Comparison of ENCODE assay signal across 21 mouse cellular contexts in genomic region chr16:91940726-91941125, GRCm38 (mm10).
DNase-seq lines count a peak whose midpoint lies in the region; ATAC-seq lines count a peak whose summit lies in the region.
"Had no signal": no experiment of that assay in that cellular context is flagged by ENCODE, and none has a peak within 500 bp of the region (broad histone marks: within the 10 kb centered on the region; RNA-seq: fewer than 3 reads in every experiment).

No protein-coding gene starts in this region.

- no peak overlapping the region; the same call in 1 of the 2 replicates for H3K27ac ChIP-seq in heart, embryonic 10.5 days
- no peak overlapping the region for H3K27ac ChIP-seq in midbrain, embryonic 11.5 days (ENCODE audit: low read depth, low read length)
- H3K27ac ChIP-seq in midbrain, embryonic 14.5 days (replicated peaks; ENCODE audit: low read depth, low read length) = no peak overlapping the region
- no peak overlapping the region for H3K27ac ChIP-seq in neural tube, embryonic 15.5 days (replicated peaks)
- H3K27ac ChIP-seq: hindbrain, embryonic 12.5 days; midbrain, embryonic 10.5 days had no signal

- H3K9ac ChIP-seq in midbrain, embryonic 11.5 days (ENCODE audit: low read length) = no peak overlapping the region
- H3K9ac ChIP-seq in midbrain, embryonic 14.5 days (replicated peaks; ENCODE audit: low read length) = no peak overlapping the region
- no peak overlapping the region for H3K9ac ChIP-seq in neural tube, embryonic 15.5 days (replicated peaks)
- H3K9ac ChIP-seq: hindbrain, embryonic 12.5 days had no signal

- no peak for ATAC-seq in midbrain, embryonic 11.5 days (ENCODE audit: low FRiP score)
- no peak for ATAC-seq in midbrain, embryonic 14.5 days (ENCODE audit: low FRiP score, low TSS enrichment)
- ATAC-seq in neural tube, embryonic 15.5 days (ENCODE audit: low FRiP score) = no peak
- no peak for ATAC-seq in erythroid progenitor cell, adult 5-6 weeks (replicated peaks; ENCODE audit: low FRiP score, poor library complexity, severe bottlenecking)
- ATAC-seq: inflammation-experienced regulatory T-cells, adult 6 months had no signal

- H3K4me2 ChIP-seq in midbrain, embryonic 11.5 days = no peak overlapping the region
- no peak overlapping the region for H3K4me2 ChIP-seq in midbrain, embryonic 14.5 days (ENCODE audit: low read length)
- no peak overlapping the region for H3K4me2 ChIP-seq in neural tube, embryonic 15.5 days
- H3K4me2 ChIP-seq: hindbrain, embryonic 12.5 days; liver, embryonic 11.5 days had no signal

- peak; percentile 69 for DNase-seq in heart, adult 11 months
- DNase-seq in heart, embryonic 10.5 days (ENCODE audit: low spot score) = no peak
- DNase-seq in midbrain, embryonic 11.5 days (ENCODE audit: low spot score, missing footprints) = peak; percentile 8
- DNase-seq in midbrain, embryonic 14.5 days = no peak
- peak; percentile 52 for DNase-seq in large intestine, adult 2 months (ENCODE audit: low read depth, low spot score)
- DNase-seq in lung, postnatal 25 days (ENCODE audit: low spot score) = peak; percentile 34
- DNase-seq: adrenal gland, postnatal 10 days; cerebellum, adult 11-12 months; cerebellum, postnatal 36 days; gastrocnemius, postnatal 14 days; heart, postnatal 10 days; retina, postnatal 1 day; right cerebral cortex, postnatal 4 days; thymus, postnatal 4 days had no signal

- no peaks in the 10 kb centered on the region for H3K36me3 ChIP-seq in heart, embryonic 10.5 days
- no peaks in the 10 kb centered on the region for H3K36me3 ChIP-seq in midbrain, embryonic 11.5 days (ENCODE audit: control insufficient read depth, insufficient read depth, low read length)
- H3K36me3 ChIP-seq in midbrain, embryonic 14.5 days (ENCODE audit: control insufficient read depth, insufficient read depth, low read length) = no peaks in the 10 kb centered on the region
- no peaks in the 10 kb centered on the region for H3K36me3 ChIP-seq in neural tube, embryonic 15.5 days
- H3K36me3 ChIP-seq: hindbrain, embryonic 12.5 days; midbrain, embryonic 10.5 days had no signal

- WGBS in heart, embryonic 10.5 days = 61% methylated on average over 6 of the region's 6 CpGs
- 90% methylated on average over 6 of the region's 6 CpGs for WGBS in midbrain, embryonic 11.5 days
- WGBS in midbrain, embryonic 14.5 days = 89% methylated on average over 6 of the region's 6 CpGs
- WGBS in large intestine, adult 2 months = 34% methylated on average over 6 of the region's 6 CpGs
- whole genome bisulfite sequencing in neural tube, embryonic 15.5 days = 87% methylated on average over 6 of the region's 6 CpGs

- no peaks in the 10 kb centered on the region for H3K27me3 ChIP-seq in heart, embryonic 10.5 days (ENCODE audit: insufficient read depth, poor library complexity, severe bottlenecking)
- no peaks in the 10 kb centered on the region for H3K27me3 ChIP-seq in midbrain, embryonic 11.5 days (ENCODE audit: control insufficient read depth, insufficient read depth, low read length)
- H3K27me3 ChIP-seq in midbrain, embryonic 14.5 days (ENCODE audit: control insufficient read depth, insufficient read depth, low read length) = no peaks in the 10 kb centered on the region
- no peaks in the 10 kb centered on the region for H3K27me3 ChIP-seq in neural tube, embryonic 15.5 days (replicated peaks)
- H3K27me3 ChIP-seq: hindbrain, embryonic 12.5 days had no signal

- H3K4me3 ChIP-seq in heart, embryonic 10.5 days = no peak overlapping the region
- no peak overlapping the region for H3K4me3 ChIP-seq in midbrain, embryonic 11.5 days (ENCODE audit: low read depth, low read length)
- no peak overlapping the region for H3K4me3 ChIP-seq in midbrain, embryonic 14.5 days (replicated peaks; ENCODE audit: low read depth, low read length)
- H3K4me3 ChIP-seq in neural tube, embryonic 15.5 days (replicated peaks) = no peak overlapping the region
- H3K4me3 ChIP-seq: hindbrain, embryonic 12.5 days; midbrain, embryonic 10.5 days; myocyte had no signal

- peaks cover 14% of the 10 kb centered on the region for H3K4me1 ChIP-seq in heart, embryonic 10.5 days
- no peaks in the 10 kb centered on the region for H3K4me1 ChIP-seq in midbrain, embryonic 11.5 days (ENCODE audit: control insufficient read depth, insufficient read depth, low read length)
- no peaks in the 10 kb centered on the region for H3K4me1 ChIP-seq in midbrain, embryonic 14.5 days (ENCODE audit: control insufficient read depth, insufficient read depth, low read length)
- no peaks in the 10 kb centered on the region for H3K4me1 ChIP-seq in neural tube, embryonic 15.5 days
- H3K4me1 ChIP-seq: hindbrain, embryonic 12.5 days had no signal

- H3K9me3 ChIP-seq in heart, embryonic 10.5 days = no peaks in the 10 kb centered on the region
- no peaks in the 10 kb centered on the region for H3K9me3 ChIP-seq in midbrain, embryonic 11.5 days (ENCODE audit: control insufficient read depth, low read length)
- H3K9me3 ChIP-seq in midbrain, embryonic 14.5 days (ENCODE audit: control insufficient read depth, low read length) = no peaks in the 10 kb centered on the region
- no peaks in the 10 kb centered on the region for H3K9me3 ChIP-seq in neural tube, embryonic 15.5 days (replicated peaks)
- H3K9me3 ChIP-seq: hindbrain, embryonic 12.5 days; midbrain, embryonic 10.5 days had no signal

Comparison
In these comparisons a context has a peak if more than half of its experiments do, and no peak if none do; other contexts are left out.
1. DNase-seq: peak in heart, adult 11 months (single experiment), midbrain, embryonic 11.5 days (single experiment), large intestine, adult 2 months (single experiment) and lung, postnatal 25 days (single experiment); none in heart, embryonic 10.5 days (single experiment) and midbrain, embryonic 14.5 days (single experiment).